Mouse (Mus musculus) brain, embryonic 14.5 days (tissue): ENCODE measurements at regions not wholly inside any gene's neighbourhood (a gene's known extent, or its start where the extent isn't known, plus 50 kb on each side); places are given as distances from the start of the nearest gene placed in this dataset.

Experiments used
- DNase-seq: peaks from one replicate; pipeline ENCODE4 v3.0.0-alpha.2; 2011; ENCODE audit warnings: low read depth
- CTCF ChIP-seq: fragments of 200-500 bp; IDR thresholded peaks from 2 replicates; pipeline ENCODE4 v1.5.1; 2012; ENCODE audit warnings: inconsistent platforms, mild to moderate bottlenecking, moderate library complexity, borderline replicate concordance; ENCODE audit not compliant: insufficient read depth, insufficient read length; ENCODE audit errors: extremely low read depth
- POLR2A ChIP-seq: fragments of 200-500 bp; IDR thresholded peaks from 2 replicates; pipeline ENCODE4 v1.6.1; 2012; ENCODE audit warnings: mild to moderate bottlenecking, inconsistent platforms, borderline replicate concordance; ENCODE audit not compliant: poor library complexity, insufficient read depth, insufficient read length, severe bottlenecking; ENCODE audit errors: extremely low read depth

- TF ChIP-seq POLR2A (no peak), CTCF (0 out of 2 replicates have a peak, but pooled peaks have one; percentile 6)
- DNase-seq = peak; percentile 81
Observed at GRCm38 (mm10) chr8:95974889-95975288, 86.5 kb upstream of the Got2 start.

- TF ChIP-seq CTCF (no peak), POLR2A (no peak)
- DNase-seq = no peak
Observed at GRCm38 (mm10) chr8:95974231-95974630, 85.9 kb upstream of the Got2 start.

- DNase-seq = no peak
- TF ChIP-seq POLR2A (no peak), CTCF (no peak)
Observed at GRCm38 (mm10) chr8:95973571-95973970, 85.2 kb upstream of the Got2 start.

- no peak for DNase-seq
- no peak for TF ChIP-seq POLR2A
- no peak for TF ChIP-seq CTCF
Observed at GRCm38 (mm10) chr8:95968828-95969227, 80.5 kb upstream of the Got2 start.

- DNase-seq = no peak
- TF ChIP-seq CTCF = no peak
- no peak for TF ChIP-seq POLR2A
Observed at GRCm38 (mm10) chr8:95966430-95966829, 78.1 kb upstream of the Got2 start.

GRCm38 (mm10) chr8:95952257-95952656 is 63.9 kb upstream of the Got2 start:
- DNase-seq = peak; percentile 60
- TF ChIP-seq CTCF (no peak), POLR2A (no peak)

GRCm38 (mm10) chr8:95951794-95952193 is 63.4 kb upstream of the Got2 start:
- TF ChIP-seq CTCF = peak; percentile 94
- no peak for TF ChIP-seq POLR2A

More at GRCm38 (mm10) chr8:95951794-95952193, 63.4 kb upstream of the Got2 start:
- peak; percentile 94 for DNase-seq
